Mouse (Mus musculus) kidney, embryonic 15.5 days (tissue): ENCODE data around the gene Fbxo47. TPM values are rescaled to one million over a fixed set of nuclear protein-coding genes. Genes with fewer than 3 reads are reported as not detected.
"Not testable (repeated sequence)": the region's sequence is repeated elsewhere in the genome, so short reads cannot be mapped to it uniquely, and the experiment has no call there.

Experiments used
- ATAC-seq: fragments of 200-750 bp; cut with Nextera tagmentation; replicated peaks from 2 replicates; pipeline ENCODE4 v1.8.0; 2017; ENCODE audit warnings: moderate TSS enrichment; ENCODE audit not compliant: low FRiP score
- H3K27ac ChIP-seq: fragments of 300-500 bp; sonication (generic); 2 replicates; pipeline ENCODE4 v1.5.1; 2015; ENCODE audit warnings: mild to moderate bottlenecking, inconsistent platforms
- H3K27me3 ChIP-seq: fragments of 300-500 bp; sonication (generic); 2 replicates; pipeline ENCODE4 v1.6.1; 2015; ENCODE audit warnings: inconsistent platforms
- H3K36me3 ChIP-seq: fragments of 300-500 bp; sonication (generic); 2 replicates; pipeline ENCODE4 v1.6.1; 2015; ENCODE audit warnings: inconsistent platforms
- H3K4me1 ChIP-seq: fragments of 300-500 bp; sonication (generic); 2 replicates; pipeline ENCODE4 v1.6.1; 2015; ENCODE audit warnings: inconsistent platforms
- H3K4me2 ChIP-seq: fragments of 300-500 bp; sonication (generic); 2 replicates; pipeline ENCODE4 v1.6.1; 2015; ENCODE audit warnings: moderate library complexity, mild to moderate bottlenecking, inconsistent platforms
- H3K4me3 ChIP-seq: fragments of 300-500 bp; sonication (generic); replicated peaks from 2 replicates; pipeline ENCODE4 v1.5.1; 2015; ENCODE audit warnings: mild to moderate bottlenecking, inconsistent platforms
- H3K9ac ChIP-seq: fragments of 300-500 bp; sonication (generic); 2 replicates; pipeline ENCODE4 v1.6.1; 2015; ENCODE audit warnings: mild to moderate bottlenecking, inconsistent platforms
- H3K9me3 ChIP-seq: fragments of 300-500 bp; sonication (generic); replicated peaks from 2 replicates; pipeline ENCODE4 v1.6.1; 2016; ENCODE audit warnings: inconsistent platforms
- WGBS: fragments of 180-500 bp; shearing (Covaris S2); methylation state at CpG from one replicate; pipeline ENCODE4 v1.1.7; 2015; ENCODE audit warnings: mixed read lengths; 5-methylcytosine and 5-hydroxymethylcytosine counted together
- polyA plus RNA-seq: library from polyadenylated mRNA; unstranded; fragments of >200 nt; fragmentation: Nextera tagmentation; extraction: Ambion mirVana; gene quantifications from 2 replicates; pipeline ENCODE4 v1.2.1, GENCODE M21; 2015

The Fbxo47 gene
- polyA plus RNA-seq, 1 experiment from 2014 or later: 0.73 TPM

DNA sequence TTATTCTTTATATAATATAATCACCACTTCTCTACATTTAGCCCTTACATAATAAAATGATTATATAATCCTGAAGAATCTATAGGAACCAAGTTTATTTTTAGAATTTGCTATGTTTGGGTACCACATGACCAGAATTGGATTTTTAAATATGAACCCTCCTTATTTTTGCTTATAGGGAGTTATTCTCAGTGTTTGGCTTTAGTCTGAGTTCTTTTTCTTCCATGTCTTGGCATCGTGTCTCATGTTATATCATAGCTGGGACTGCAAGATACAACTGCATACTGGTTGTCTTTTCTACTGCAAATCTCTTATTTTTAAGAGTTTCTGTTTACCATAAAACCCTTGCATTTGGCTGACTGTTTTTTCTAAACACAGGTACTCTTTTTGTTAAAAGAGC is 9.6 kb downstream of the Fbxo47 start:
- Histone ChIP-seq H3K4me1 (no peaks in the 10 kb centered on the region), H3K4me3 (no peak overlapping the region), H3K36me3 (no peaks in the 10 kb centered on the region), H3K9ac (no peak overlapping the region), H3K4me2 (no peak overlapping the region), H3K27ac (no peak overlapping the region), H3K27me3 (no peaks in the 10 kb centered on the region), H3K9me3 (no peaks in the 10 kb centered on the region)
- ATAC-seq: no peak
- WGBS: 88% methylated on average over 1 of the region's 1 CpGs

- H3K4me1 ChIP-seq, H3K9me3 ChIP-seq, H3K27ac ChIP-seq, H3K36me3 ChIP-seq, H3K4me3 ChIP-seq, H3K9ac ChIP-seq, ATAC-seq, H3K27me3 ChIP-seq, H3K4me2 ChIP-seq: not testable (repeated sequence)
- 92% methylated on average over 5 of the region's 5 CpGs for WGBS
These were observed 11.6 kb downstream of the Fbxo47 start for GRCm38 (mm10) chr11:97872378-97872777.

GRCm38 (mm10) chr11:97867591-97867990 is 16.4 kb downstream of the Fbxo47 start:
- Histone ChIP-seq H3K27me3 (no peaks in the 10 kb centered on the region), H3K36me3 (no peaks in the 10 kb centered on the region), H3K27ac (no peak overlapping the region), H3K9ac (no peak overlapping the region), H3K4me1 (no peaks in the 10 kb centered on the region), H3K4me3 (no peak overlapping the region), H3K9me3 (no peaks in the 10 kb centered on the region), H3K4me2 (no peak overlapping the region)
- 90% methylated on average over 3 of the region's 3 CpGs for WGBS
- ATAC-seq: no peak

DNA sequence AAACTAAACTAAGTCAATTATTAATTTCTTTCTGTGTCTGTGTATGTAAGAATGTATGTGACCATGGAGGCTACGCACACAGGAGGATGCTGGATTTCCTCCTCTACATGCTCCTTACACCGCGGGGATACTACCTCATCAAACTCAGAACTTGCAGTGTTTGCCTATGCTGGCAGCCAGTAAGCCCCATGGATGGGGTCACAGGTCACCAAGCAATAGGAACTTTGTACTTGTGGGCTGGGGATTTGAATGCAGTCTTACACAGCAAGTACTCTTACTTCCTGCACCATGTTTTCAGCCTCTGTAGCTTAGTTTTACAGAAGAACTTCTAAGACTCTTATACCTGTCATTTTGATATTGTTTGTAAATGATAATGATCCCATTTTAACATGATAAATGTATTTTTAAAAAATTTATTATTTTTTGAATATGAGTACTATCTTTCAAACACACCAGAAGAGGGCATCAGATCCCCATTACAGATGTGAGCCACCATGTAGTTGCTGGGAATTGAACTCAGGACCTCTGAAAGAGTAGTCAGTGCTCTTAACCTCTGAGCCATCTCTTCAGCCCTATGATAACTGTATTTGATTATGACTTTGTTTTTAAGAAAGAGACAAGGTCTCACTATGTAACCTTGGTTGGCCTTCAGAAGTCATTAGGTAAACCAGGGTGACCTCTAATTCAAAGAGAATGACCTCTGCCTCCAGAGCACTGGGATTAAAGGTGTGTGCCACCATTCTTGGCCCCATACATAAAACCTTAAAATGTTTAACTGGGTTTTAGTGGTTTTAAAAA is 17.7 kb downstream of the Fbxo47 start:
- Histone ChIP-seq H3K4me1 (no peaks in the 10 kb centered on the region), H3K4me2 (no peak overlapping the region), H3K27ac (no peak overlapping the region), H3K4me3 (no peak overlapping the region), H3K27me3 (no peaks in the 10 kb centered on the region), H3K36me3 (no peaks in the 10 kb centered on the region), H3K9me3 (no peaks in the 10 kb centered on the region), H3K9ac (no peak overlapping the region)
- no peak for ATAC-seq
- 92% methylated on average over 3 of the region's 3 CpGs for WGBS

- Histone ChIP-seq H3K9me3 (no peaks in the 10 kb centered on the region), H3K27ac (no peak overlapping the region), H3K4me3 (no peak overlapping the region), H3K4me2 (no peak overlapping the region), H3K4me1 (no peaks in the 10 kb centered on the region), H3K9ac (no peak overlapping the region), H3K27me3 (no peaks in the 10 kb centered on the region), H3K36me3 (no peaks in the 10 kb centered on the region)
- no peak for ATAC-seq
- WGBS: 88% methylated on average over 5 of the region's 5 CpGs
These were observed 18.5 kb downstream of the Fbxo47 start for GRCm38 (mm10) chr11:97865421-97865820.

DNA sequence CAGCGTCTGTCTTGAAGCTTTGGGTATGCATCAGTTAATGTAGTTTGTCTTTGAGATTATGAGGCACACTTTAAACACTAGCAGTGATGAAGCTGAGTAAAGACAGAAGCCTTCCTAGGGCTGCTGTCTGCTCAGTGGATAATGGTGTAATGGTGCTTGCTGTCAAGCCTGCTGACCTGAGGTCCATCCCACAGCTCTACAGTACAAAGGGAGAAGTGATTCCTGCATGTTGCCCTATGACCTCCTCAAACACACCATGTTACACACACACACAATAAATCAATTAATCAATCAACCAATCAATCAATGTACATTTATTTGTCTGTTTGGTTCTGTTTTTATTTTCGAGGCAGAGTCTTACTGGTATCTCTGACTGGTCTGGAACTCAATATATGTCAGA is 21.8 kb downstream of the Fbxo47 start:
- Histone ChIP-seq H3K4me2 (no peak overlapping the region), H3K27me3 (no peaks in the 10 kb centered on the region), H3K9me3 (no peaks in the 10 kb centered on the region), H3K4me3 (no peak overlapping the region), H3K4me1 (no peaks in the 10 kb centered on the region), H3K36me3 (no peaks in the 10 kb centered on the region), H3K27ac (no peak overlapping the region), H3K9ac (no peak overlapping the region)
- 87% methylated on average over 2 of the region's 2 CpGs for WGBS
- no peak for ATAC-seq

- ATAC-seq: no peak
- 92% methylated on average over 2 of the region's 2 CpGs for WGBS
- no peak overlapping the region for H3K27ac ChIP-seq
- H3K27me3 ChIP-seq: no peaks in the 10 kb centered on the region
- no peaks in the 10 kb centered on the region for H3K36me3 ChIP-seq
- no peaks in the 10 kb centered on the region for H3K4me1 ChIP-seq
- H3K9me3 ChIP-seq: no peaks in the 10 kb centered on the region
- no peak overlapping the region for H3K4me2 ChIP-seq
- H3K4me3 ChIP-seq: no peak overlapping the region
- no peak overlapping the region for H3K9ac ChIP-seq
These were observed 28.5 kb downstream of the Fbxo47 start for GRCm38 (mm10) chr11:97855473-97855872.

GRCm38 (mm10) chr11:97851601-97852000 is 32.4 kb downstream of the Fbxo47 start:
- Histone ChIP-seq H3K9ac (no peak overlapping the region), H3K4me2 (no peak overlapping the region), H3K27ac (no peak overlapping the region), H3K4me1 (no peaks in the 10 kb centered on the region), H3K9me3 (no peaks in the 10 kb centered on the region), H3K27me3 (no peaks in the 10 kb centered on the region), H3K4me3 (no peak overlapping the region), H3K36me3 (no peaks in the 10 kb centered on the region)
- no peak for ATAC-seq
- 80% methylated on average over 2 of the region's 2 CpGs for WGBS

DNA sequence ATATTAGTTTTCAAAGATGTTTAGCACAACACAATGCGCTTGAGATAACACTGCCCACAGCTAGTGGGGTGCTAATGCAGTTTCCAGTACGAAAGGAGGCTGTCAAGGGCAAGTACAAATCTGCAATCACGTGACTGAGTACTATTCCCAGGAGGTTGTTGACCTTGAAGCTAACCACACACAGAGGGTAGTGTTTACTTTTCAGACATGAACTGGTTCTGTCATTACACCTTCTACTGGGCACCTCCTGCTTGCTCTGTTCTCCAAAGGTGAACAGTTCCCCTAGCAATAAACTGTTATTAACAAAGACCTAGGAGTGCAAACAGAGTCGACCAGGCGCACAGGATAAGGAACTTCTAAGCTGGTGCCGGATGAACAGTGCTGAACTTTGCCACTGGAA is 33.6 kb downstream of the Fbxo47 start:
- H3K27ac ChIP-seq: no peak overlapping the region
- H3K36me3 ChIP-seq: no peaks in the 10 kb centered on the region
- no peaks in the 10 kb centered on the region for H3K27me3 ChIP-seq
- 50% methylated on average over 6 of the region's 6 CpGs for WGBS
- H3K9ac ChIP-seq: no peak overlapping the region
- no peak overlapping the region for H3K4me2 ChIP-seq
- H3K4me3 ChIP-seq: no peak overlapping the region
- H3K9me3 ChIP-seq: no peaks in the 10 kb centered on the region
- no peak for ATAC-seq
- no peaks in the 10 kb centered on the region for H3K4me1 ChIP-seq

DNA sequence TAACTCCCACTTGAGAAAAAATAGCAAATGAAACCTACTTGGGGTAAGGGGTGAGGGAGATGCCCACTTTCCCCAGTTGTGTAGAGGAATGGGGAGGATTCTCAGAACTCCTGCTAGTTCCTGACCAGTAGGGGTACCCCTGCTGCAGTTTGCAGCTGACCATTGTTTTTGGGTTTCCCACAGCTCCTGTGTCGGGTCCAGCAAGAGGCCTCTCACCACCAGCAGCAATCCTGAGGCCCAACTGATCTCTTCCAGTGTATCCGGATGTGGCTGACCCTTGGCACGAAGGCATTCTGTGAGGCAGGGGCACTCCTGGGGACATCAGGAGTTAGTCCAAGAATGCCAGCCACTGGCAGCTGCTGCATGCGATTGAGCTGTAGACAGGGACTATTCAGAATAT is 42.0 kb downstream of the Fbxo47 start:
- Histone ChIP-seq H3K27ac (peak overlapping the region; percentile 13; the same call in 1 of the 2 replicates), H3K9me3 (no peaks in the 10 kb centered on the region), H3K4me1 (peaks cover 28% of the 10 kb centered on the region), H3K4me3 (peak overlapping the region; percentile 56; the same call in 1 of the 2 replicates), H3K36me3 (peaks cover 9% of the 10 kb centered on the region), H3K9ac (0 out of 2 replicates have a peak overlapping the region, but pooled peaks have one; percentile 4), H3K4me2 (peak overlapping the region; percentile 77), H3K27me3 (no peaks in the 10 kb centered on the region)
- ATAC-seq: no peak
- WGBS: 44% methylated on average over 4 of the region's 4 CpGs

GRCm38 (mm10) chr11:97840991-97841661 is 42.8 kb downstream of the Fbxo47 start:
- Histone ChIP-seq H3K4me3 (peak overlapping the region; percentile 56), H3K36me3 (peaks cover 18% of the 10 kb centered on the region), H3K9ac (peak overlapping the region; percentile 45), H3K4me2 (peak overlapping the region; percentile 77), H3K27ac (peak overlapping the region; percentile 85), H3K9me3 (no peaks in the 10 kb centered on the region), H3K4me1 (peaks cover 28% of the 10 kb centered on the region), H3K27me3 (no peaks in the 10 kb centered on the region)
- WGBS: 2% methylated on average over 22 of the region's 22 CpGs
- ATAC-seq: peak; percentile 91

DNA sequence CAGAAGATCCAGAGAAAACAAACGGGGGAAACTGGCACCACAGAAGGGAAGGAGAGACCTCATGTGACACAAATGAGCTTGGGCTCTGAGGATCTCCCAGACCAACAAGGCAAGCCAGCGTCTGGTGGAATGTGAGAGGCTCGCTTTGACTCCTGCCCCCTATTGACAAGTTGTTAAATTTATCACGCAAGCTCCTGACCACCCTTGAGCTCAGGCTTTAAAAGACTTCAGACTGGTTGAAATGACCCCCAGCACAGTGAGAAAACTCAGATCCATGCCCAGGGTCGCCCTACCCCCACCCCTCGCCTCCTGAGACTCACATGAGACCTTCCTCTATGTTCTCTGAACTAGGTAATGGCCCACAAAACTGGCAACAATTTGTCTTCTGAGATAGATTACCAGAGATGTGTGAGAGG is 43.4 kb downstream of the Fbxo47 start, which contains the start of gene B230217C12Rik:
TSS of gene B230217C12Rik (plus strand) at position 242 of the 416 bp plus-strand sequence.
- no peaks in the 10 kb centered on the region for H3K9me3 ChIP-seq
- H3K4me1 ChIP-seq: peaks cover 28% of the 10 kb centered on the region
- H3K36me3 ChIP-seq: peaks cover 24% of the 10 kb centered on the region
- peak within 1 kb of the TSS; percentile 56 for H3K4me3 ChIP-seq
- H3K4me2 ChIP-seq: peak within 1 kb of the TSS; percentile 77
- peak within 1 kb of the TSS; percentile 85 for H3K27ac ChIP-seq
- WGBS: under 1% methylated on average over 6 of the region's 6 CpGs
- peak within 1 kb of the TSS; percentile 45 for H3K9ac ChIP-seq
- no peak; the same call in 1 of the 2 replicates for ATAC-seq
- no peaks in the 10 kb centered on the region for H3K27me3 ChIP-seq
